Mouse (Mus musculus) retina, adult 2 months (tissue): ENCODE results near the gene Ercc8.

Experiments
- DNase-seq: peaks from one replicate; pipeline ENCODE4 v3.0.0-alpha.2; 2012; ENCODE audit warnings: low read depth, low spot score

Gene Ercc8

DNA sequence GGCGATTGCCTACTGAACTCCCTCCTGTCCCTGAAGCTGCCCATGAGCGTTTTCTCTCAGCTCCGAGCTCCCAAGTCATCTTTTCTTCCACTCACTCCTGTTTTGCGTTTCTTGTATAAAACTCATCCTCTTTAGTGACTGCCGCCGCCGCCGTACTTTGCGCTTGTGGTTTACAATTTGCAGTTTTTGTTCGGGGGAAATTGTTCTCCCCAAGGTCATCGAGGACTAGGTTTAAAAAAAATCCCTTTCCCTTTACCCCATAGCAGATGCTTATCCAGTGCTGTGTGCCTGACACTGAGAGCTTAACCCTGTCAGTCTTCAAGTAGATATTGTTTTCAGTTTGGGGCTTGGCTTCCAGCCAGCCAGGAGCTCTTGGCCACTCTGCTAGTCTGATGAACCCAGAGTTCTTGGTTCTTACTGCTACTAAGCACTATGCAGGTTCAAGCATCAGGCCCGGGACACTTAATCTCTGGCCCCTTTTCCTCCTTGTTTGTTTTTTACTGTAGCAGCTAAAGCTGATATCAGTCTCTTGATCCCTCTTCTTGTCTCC is 56.8 kb downstream of the Ercc8 start:
- DNase-seq, result no peak

DNA sequence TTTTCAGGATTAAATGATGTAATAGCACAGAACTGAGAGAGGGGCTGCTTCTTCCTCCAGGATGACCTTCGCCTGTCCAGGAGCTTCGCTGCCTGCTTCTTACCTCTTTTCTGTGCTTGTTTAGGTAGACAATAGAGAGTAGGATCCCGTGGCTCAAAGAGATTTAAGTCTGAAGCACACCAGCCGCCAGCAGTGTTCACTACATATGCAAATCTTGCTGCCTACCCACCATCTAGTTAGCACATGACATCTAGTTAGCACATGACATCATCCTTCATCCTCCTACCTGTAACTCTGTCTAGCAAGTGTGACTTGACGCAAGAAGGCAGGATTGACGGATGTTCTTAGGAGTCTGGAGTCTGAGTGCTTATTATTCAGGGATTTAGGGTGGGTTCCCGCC is 61.2 kb downstream of the Ercc8 start:
- no peak for DNase-seq

DNA sequence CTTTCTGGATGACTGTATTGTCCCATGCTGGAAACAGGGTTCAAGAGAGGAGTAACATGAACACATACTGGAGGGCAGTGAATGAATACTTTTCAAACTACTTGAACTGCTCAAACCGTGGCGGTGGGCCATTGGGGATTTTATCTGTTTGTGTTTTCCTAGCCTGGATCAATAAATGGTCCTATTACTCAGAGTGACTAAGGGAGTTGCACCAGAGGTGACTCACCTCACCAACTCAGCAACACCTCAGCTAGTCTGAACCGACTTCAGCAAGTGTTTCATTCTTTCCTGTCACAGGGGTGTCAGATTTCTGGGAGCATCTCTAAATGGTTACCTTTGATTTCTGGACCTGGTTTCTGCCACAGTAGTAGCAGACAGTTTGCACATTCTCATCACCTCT is 70.7 kb downstream of the Ercc8 start:
- DNase-seq, result no peak

DNA sequence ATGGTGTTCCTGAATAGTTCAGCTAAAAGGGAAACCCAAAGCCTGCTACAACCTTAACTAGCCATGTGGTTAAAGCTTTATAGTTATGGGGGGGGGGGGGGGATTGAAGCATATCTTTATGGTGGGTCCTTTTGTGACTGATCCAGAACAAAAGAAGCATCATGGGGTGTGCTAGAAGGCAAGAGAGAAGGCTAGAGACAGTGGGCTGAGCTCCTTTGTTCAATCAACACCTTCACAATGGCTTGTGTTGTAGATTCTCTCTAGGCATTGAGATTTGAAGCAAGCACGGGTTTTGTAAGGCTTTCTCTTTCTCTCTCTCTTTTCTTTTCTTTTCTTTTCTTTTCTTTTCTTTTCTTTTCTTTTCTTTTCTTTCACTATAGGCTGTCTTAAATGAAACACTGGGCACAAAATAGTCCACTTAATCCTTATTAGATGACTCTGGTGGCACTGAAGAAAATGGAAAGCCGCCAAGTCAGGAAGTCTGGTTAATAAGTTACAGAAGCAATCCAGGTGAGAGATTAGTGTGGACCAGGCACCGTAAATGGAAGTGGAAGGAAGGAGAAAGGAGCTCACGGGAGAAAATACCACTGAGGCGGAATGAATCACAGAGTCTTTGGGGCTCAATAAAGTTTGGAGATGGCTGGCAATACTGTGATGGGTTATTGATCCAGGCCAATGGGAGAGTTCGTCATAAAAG is 71.3 kb downstream of the Ercc8 start:
- no peak for DNase-seq

DNA sequence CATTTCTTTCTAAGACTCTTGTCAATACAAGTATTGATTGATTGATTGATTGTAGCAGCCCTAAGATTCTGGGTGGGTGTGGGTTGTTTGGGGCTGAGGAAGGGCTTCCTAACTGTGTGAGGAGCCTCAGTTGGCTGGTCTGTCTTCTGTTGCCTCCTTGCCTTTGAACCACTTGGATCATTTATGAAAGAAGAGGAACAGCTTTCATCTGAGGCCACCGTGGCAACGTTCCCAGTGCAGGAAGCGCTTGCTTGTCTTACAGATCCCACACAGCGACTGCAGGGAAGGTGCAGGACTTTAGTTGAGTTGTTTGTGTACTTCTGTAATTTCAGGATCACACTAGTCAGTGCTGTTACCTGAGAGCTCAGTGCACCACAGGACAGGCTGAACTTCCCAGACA is 81.5 kb downstream of the Ercc8 start:
- DNase-seq, result no peak

DNA sequence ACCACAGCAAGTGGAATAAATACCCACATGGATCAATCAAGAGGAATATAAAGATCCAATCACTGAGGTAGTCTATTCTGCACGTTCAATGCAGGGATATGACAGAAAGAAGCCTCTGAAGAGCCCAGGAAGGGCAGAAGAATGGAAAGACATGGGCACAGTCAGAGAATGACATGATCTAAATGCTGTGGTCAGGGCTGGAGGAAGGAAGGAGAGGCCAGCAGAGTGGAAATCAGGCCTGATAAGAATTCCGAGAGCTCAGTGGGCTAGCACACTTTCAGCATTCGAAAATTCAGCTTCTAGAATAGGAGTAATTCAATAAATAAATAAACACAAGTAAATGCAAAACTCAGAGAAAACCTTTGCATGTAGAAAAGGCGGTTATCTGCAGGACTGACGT is 83.2 kb downstream of the Ercc8 start:
- DNase-seq, result no peak
